Mouse (Mus musculus) spleen, postnatal 4 days (tissue): ENCODE data around the gene Terb1.
A peak's percentile ranks its signal among the peaks of the same experiment; 100 is the strongest.

Source experiments
- DNase-seq, 2 experiments: peaks; one replicate each; pipeline ENCODE4 v3.0.0; 2022; ENCODE audit warnings: low spot score in 2 of 2

The Terb1 gene

DNA sequence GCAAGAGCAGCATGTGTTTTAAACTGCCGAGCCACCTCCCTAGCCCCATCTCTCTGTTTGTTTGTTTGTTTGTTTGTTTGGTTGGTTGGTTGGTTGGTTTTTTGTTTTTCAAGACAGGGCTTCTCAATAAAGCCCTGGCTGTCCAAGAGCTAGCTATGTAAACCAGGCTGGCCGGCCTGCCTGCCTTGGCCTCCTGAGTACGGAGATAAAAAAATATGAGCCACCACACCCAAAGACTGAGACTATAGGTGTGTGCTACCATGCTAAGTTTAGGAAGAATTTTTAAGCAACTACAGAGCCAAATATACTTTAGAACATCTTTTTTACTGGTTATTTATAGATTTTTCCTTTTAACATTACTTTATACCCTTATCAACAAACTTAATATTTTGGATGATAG, 57.5 kb downstream of the Terb1 start:
- no peak for DNase-seq

DNA sequence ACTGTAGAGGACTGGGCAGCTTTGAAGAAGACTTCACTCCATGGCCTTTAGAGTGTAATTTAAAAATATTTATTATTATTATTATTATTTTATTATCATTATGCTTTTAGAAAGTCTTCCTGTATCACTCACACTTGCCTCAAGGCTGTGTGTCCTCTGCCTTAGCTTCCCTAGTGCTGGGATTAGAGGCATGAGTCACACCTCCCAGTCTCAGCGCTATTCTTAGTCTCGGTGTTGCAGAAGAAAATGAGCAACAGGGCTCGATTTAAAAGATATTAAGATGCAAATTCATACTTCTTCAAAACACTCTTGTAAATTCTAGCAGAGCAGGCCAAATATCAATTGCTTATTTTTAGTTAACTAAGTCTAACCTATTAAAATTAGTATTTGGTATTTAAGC, 60.9 kb downstream of the Terb1 start:
- DNase-seq, result no peak

DNA sequence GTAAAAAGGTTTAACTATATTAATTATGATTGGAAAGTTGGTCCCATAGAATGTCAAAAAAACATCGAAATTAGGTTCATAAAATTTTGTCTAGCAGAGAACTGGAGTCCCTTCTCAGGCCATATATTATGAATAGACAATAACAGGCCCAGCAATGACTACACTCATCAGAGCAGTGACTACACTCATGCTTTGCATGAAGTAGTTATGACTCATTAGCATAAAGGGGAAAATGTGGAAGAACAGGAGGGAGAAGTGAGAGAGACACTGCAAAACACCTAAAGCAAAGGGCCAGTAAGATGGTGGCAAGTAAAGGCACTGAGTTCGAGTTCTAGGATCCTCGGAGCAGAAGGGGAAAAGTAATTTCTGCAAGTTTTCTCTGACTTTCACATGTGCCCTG, 63.7 kb downstream of the Terb1 start:
- DNase-seq, result no peak

DNA sequence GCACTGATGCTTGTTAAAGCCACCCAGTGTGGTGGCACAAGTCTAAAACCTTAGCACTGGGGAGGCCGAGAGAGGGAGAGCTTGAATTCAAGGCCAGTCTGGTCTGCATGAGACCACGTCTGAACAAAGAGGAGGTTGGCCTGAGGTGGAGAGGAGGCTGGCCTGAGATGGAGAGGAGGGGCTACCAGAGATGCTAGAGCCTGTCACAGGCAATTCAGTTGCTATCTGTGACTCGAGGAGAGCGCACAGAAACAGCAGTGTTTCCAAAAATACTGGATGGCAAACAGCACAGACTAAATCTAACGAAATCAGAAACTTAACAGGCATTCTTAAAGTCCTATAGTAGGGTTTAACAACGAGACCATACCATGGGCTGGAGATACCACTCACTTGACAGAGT, 64.5 kb downstream of the Terb1 start:
- peak in 1 of 2 experiments; percentile 44 for DNase-seq

DNA sequence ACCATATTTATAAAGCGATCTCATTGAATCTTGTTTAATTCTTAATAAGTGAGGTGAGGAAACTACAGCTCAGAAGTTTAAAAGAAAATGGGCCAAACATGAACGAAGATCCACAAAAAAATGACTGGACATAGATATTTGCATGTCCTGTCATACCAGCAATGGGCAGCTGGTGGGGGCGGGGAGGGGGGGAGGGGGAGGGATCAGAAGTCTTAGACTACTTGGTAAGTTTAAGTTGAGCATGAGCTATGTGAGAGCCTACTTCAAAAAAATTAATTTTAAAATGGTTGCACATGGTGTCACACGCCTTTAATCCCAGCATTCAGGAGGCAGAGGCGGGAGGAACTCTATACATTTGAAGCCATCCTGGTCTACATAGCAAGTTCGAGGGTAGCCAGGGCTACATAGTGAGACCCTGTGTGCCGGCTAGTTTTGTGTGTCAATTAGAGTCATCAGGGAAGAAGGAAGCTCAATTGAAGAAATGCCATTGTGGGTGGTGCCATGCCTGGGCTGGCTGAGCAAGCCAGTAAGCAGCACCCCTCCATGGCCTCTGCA, 66.5 kb downstream of the Terb1 start:
- DNase-seq, result peak in 1 of 2 experiments; percentile 7

DNA sequence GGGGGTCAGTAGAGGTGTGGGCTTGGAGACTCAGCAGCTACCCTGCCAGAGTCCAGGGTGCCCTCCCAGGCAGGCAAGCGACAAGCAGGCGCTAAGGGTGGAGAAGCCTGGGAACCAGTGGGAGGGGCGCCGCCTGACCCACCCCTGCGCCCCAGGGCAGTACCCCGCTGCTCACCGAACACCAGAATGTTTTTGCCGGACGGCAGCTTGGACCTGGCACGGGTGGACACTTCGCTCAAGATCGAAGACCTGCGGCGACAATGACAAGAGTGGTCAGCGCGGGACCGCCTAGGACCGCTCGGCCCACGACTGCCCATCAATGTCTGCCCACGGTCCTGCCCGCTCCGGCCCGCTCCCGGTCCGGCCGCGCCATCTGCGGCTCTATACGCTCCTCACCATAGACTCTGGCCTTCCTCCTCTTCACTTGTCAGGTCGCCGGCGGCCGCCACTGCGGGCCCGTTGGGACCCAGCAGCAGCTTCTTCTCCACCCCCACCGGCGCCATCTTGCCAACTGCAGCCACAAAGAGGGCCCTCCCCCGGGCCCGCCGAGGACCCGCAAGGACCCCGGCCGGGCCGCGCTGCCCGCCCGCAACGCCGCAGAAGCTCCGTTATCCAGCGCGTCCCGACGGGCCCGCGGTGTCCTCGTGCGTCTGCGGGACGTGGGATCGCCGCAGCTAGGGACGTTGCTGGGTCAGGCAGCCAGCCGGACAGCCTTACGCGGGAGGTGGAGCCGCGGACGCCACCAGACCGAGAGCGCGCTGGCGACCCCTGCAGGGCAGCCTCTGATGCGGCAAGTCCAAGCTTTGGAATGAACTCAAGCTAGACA, 67.2 kb downstream of the Terb1 start, which contains the start of gene Dync1li2:
TSS of gene Dync1li2 (minus strand) at position 749 of the 826 bp plus-strand sequence.
- DNase-seq, result peak; percentile 91 to 98

DNA sequence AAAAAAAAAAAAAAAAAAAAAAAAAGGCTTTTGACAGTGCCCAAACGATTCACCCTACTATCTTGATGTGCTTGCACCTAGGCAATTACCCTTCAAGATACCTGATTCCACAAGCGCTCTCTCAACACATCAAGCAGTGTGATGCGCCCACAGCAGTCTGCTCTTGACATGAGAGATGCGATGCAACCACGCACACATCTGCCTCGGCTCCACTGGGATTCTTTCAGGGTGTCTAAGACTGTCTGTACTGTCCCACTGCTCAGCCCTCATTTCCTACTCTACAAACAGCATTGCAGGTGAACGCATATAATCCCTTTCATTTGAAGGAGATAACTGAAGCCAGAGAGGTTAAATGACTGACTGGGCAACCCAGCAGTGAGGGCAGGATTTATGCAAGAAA, 68.1 kb downstream of the Terb1 start:
- DNase-seq, result peak; percentile 12 to 58

DNA sequence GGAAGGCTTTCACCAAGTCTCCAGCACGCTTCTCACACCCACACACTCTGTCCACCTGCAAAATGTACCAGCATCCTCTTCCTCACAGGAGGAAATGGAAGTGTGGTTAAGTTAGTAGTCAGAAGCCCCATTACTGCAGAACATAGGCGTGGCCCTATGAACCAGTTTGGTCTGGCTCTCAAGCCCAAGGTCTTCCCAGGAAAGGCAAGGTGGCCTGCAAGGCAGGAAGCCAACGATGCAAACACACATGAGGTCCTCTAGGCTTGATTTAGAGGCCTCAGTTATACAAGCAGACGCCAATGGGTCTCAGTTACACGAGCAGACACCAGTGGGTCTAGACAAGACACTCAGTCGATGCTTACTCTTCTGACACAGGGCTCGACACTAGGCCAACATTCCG, 70.2 kb downstream of the Terb1 start:
- DNase-seq, result peak in 1 of 2 experiments; percentile 52

DNA sequence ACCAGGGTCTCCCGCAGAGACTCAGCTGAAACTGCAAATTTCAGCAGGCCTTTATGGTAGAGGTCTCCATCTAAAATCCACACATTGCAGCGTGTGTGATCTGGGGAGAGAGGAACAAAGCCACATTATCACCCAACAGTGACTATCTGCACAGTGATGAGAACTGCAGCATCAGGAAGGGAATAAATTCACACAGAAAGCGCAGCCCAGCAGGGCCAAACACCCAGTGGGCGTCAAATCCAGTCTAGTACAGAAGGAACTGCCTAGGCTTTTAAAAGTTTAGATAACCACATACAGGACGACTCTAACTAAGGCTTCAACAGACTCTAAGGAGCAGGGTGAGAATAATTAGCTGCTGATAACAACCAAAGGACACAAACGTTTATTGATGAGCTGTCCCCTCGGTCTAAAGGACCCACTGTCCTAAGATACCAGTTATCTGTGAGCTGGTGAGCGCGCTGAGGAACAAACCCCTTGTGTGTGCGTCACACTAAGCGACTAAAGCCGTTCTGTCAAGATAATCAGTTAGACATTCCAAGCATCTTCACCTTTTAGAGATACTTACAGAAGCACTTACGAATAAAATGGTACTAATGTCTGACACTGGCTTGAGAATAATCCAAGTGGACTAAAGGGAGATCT, 72.1 kb downstream of the Terb1 start:
- no peak for DNase-seq

DNA sequence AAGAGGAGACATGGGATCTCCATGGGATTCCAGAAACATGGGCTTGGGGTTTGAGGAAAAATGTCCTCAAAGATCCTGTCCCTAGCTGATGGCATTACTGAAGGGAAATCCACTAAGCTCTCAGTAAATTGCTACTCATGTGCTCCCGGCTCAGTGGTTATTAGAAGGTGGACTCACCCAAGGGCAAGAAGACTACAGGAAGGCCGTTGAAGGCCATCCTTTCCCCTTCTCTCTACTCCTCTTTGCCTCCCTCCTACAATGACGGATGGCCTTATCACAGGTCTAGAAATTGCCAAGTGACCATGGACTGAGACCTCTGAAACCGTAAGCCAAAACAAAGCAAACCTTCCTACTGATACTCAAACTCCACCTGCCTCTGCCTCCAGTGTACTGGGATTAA, 73.1 kb downstream of the Terb1 start:
- no peak for DNase-seq

DNA sequence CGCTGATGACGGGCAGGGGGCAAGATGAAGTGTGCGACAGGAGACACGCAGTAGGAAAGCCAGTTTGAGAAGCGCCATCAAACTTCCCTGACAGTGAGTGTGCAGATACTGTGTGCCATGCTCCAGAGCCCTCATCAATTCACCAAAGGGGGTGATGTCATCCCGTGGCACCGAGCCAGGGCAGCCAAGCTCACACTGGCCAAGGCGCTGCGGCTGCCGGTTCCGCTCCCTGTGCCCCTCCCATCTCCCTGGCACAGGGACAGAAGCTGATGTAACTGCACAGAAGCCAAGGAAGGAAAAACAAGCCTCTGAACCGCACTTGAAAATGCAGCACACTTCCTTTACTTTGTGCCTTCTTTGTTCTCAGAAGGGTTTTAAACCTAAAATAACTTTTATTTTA, 73.7 kb downstream of the Terb1 start:
- DNase-seq, result peak; percentile 84 to 91

DNA sequence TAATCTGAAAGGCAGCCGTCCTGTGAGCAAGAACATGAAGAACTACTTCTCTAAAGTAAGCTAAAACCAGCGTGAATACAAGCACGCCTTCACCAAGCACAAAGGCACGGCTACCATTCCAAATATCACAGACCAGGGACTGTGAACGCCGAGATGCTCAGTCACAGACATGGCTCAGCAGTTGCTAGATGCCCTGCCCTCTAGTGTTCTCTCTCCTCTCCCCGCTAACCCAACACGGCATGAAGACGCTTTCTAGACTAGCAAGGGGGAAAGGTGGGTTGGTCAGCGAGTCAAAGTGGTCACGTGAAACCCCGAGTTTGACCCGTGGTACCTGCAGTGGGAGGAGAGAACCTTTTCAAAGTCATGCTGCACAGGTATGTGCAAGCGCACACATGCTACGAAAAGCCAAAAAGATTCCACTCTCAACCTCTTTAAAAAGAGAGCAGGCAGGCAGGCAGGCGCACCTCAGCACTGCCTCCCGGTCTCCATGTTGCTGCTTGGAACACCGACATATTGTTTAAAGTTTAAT, 74.8 kb downstream of the Terb1 start:
- DNase-seq, result no peak

DNA sequence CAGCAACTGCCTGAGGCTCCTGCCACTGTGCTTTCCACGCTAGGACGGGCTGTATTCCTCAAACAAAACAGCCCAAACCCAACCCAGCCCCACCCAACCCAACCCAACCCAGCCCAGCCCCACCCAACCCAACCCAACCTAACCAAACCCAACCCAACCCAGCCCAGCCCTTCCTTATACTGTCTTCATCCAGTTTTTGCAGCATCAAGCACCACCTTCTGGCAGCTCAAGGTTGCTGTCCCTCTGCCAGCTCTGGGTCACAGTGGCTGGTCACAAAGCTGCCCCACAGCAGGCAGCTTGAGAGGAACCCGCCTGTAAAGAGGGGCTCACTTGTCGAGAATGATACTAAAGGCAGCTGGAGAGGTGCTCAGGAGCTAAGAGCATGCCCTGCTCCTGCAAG, 75.4 kb downstream of the Terb1 start:
- DNase-seq, result no peak

DNA sequence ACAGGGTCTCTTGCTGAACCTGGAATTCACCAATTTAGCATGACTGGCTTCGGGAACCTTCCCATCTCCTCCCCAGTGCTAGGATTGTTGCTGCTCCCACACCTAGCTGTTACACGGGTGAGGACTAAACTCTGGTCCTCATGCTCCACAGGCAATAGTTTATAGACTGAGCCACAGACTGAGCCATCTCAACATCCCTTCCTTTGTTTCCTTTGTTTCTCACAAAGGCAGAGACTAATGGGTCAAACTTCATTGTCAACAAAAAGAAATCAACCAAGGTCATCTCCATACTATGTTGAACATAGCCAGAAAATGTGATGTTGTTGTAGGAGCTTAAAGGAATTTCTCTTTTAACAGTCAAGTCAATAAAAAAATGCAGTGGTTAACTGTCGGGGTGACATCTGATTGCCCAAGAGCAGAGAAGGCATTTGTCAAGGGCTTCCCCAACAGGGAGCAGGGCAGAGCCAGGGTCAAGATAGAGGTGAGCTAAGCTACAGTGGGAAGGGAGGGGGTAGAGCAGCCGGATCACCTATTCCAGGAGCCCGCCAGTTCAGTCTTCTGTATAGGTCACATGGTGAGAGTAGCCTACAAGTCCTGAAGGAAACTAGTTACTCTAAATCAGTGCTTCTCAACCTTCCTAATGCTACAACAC, 76.4 kb downstream of the Terb1 start:
- DNase-seq, result no peak

DNA sequence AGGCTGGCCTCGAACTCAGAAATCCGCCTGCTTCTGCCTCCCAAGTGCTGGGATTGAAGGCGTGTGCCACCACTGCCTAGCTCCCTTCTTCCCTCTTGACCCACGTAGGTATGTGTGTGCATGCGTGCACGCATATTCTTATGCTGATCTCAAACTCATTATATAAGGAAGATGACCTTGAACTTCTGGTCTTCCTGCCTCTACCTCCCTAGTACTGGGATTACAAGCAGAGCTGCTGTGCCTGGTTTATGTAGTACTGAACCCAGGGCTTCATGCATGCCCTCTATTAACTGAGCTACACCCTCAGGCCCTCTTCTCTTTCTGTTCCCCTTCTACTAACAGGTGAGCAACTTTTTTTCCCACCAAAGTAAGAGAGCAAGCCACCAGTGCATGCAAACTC, 77.1 kb downstream of the Terb1 start:
- no peak for DNase-seq

DNA sequence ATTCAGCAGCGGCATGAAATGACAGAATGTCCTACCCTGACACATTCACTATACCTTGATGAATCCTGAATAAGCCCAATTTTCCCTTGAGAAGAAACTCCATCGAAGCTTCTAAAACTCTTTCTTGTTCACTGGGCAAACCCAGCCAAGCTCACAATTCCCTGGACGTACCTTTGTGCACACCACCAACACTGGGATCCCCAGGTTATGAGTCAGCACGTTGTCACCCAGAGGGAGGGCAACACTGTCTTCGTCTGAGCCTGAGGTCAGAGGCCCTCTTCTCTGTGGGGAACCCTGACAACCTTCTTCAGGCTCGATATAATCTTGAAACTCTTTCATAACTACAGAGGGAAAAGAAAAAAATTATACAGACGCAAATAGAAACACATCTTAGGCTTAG, 79.5 kb downstream of the Terb1 start:
- DNase-seq, result no peak

DNA sequence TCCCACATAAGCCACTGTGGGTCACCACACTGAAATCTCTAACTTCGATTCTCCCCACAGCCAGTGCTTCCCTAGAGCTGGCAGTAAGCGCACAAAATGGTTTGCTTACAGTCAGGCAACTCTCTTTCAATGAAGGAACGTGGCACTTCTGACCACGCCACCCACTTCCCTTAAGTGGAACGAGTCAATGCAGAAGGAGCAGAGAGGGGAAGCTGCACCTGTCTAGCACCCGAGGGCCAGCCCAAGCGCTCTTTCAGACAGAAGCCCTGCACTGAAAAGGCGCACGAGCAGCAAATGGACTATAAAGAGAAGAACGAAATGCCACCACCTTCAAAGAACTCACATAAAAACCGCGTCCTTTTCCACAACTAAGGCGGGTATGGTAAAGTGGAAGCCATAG, 82.0 kb downstream of the Terb1 start:
- DNase-seq, result no peak

DNA sequence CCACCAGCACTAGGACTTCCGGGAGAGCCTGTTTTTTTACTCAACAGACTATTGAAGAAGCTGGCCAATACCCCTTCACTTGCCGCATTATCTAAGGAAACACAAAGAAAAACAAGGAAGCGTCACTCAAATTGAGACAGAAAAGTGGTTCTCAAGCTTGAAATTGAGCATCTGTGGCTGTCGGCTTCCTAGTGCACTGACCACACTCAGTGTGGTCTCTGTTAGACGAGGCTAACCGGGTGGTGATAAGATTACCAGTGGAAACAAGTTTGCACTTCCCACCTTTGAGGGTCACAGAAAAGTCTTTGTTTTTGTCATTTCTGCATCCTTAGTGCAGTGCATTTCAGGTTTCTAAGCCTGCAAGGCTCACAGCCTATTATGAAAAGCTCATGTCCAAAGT, 87.4 kb downstream of the Terb1 start:
- DNase-seq, result no peak

DNA sequence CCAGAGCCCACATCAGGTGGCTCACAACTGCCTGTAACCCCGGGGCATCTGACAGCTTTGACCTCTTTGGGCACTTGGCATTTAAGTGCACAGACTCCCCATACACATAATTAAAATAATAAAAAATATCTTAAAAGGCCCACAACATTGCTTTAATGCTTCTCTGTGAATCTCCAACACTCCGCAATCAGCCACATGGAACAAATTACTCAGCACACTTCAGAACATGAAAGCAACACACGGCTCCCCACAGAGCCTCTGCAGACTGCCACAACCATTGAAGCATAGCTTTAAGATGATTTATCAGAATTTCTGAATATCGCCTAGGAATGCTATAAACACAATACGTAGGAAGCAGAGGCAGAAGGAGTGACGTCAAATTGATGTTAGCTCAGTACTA, 93.7 kb downstream of the Terb1 start:
- no peak for DNase-seq

DNA sequence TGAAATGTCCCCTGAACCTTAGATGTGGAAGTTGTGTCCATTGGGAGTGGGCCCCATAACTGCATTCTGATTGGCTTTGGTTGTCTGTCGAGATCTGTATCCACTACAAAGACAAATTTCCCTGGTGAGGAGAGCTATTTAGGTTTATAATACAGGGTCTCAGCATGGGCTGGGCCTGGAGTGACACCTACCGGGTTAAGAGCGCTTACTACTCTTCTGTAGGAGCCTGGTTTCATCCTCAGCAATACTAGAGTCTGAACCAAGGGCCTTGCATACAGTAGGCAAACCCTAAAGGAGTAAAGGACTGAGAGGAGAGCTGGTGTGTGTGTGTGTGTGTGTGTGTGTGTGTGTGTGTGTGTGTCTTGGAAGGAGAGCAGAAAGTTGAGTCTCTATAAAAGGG, 95.5 kb downstream of the Terb1 start:
- no peak for DNase-seq

DNA sequence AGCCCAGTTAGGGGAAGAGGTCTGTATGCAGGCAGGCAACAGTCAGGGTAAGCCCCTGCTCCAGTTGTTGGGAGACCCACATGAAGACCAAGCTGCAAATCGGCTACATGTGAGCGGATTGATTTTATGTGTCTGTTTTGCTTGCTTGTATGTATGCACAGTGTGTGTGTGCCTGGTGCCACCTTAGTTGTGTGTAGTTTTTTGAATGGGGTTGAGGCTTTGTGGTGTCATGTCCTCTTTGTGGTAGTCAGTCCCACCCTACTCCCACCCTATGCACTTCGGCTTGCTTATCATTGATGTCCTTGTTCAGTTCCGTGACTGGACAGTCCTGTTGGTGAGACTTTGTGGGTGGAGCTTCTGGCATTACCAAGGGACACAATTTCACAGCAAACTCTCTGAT, 95.9 kb downstream of the Terb1 start:
- DNase-seq, result no peak

DNA sequence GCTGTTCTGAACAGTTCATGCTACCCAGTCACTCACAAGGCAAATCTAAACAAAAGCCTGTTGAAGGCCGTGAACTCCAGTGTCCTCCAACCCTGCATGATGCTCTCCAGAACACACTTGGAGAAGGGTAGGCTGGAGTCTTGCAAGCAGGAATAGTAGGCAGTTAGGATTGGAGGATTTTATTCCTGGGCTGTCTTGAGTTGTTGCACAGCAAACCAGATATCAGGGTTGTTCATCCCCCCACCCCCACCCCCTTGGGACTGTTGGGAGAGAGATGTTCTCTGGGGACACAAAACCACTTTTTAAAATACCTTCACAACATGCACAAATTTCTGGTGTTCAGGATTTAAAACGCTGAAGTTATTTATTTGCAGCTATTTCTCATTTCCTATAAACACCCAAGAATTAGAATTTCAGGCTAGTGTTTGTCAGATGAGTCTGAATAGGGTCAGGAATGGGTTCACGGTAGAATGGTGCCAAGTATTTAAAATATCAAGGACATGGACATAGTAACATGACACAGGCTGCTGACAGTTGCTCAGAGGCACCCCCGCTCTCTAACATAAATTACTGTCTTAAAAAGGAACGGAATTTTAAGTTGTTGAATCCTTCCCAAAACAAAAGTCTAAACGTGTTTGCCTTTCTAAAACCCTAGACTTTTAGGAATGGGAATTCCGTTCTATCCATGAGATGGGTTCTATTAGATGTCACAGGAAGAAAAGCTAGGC, 96.7 kb downstream of the Terb1 start:
- no peak for DNase-seq
